Mouse (Mus musculus): ENCODE results near the gene Hadhb. TPM values are rescaled to one million over a fixed set of nuclear protein-coding genes. Genes with fewer than 3 reads are reported as not detected.

Hadhb gene
- polyA plus RNA-seq, 1 experiment from 2014 or later = 127 TPM

- no peak for DNase-seq (ENCODE audit: low spot score)
- H3K9ac ChIP-seq (ENCODE audit: low read length) = peak overlapping the region; percentile 56
- no peaks in the 10 kb centered on the region for H3K36me3 ChIP-seq (ENCODE audit: control insufficient read depth, insufficient read depth, low read length)
- no peaks in the 10 kb centered on the region for H3K9me3 ChIP-seq (ENCODE audit: control insufficient read depth, low read length)
- H3K27me3 ChIP-seq (ENCODE audit: control insufficient read depth, insufficient read depth, low read length) = no peaks in the 10 kb centered on the region
- peak overlapping the region; percentile 77 for H3K4me2 ChIP-seq (ENCODE audit: low read depth, severe bottlenecking)
- WGBS = 29% methylated on average over 4 of the region's 4 CpGs
- no peak for ATAC-seq (ENCODE audit: insufficient number of reproducible peaks, low FRiP score, low TSS enrichment, low read depth)
- H3K4me1 ChIP-seq (ENCODE audit: control insufficient read depth, insufficient read depth, low read length) = 0 out of 2 replicates have a peak, but pooled peaks cover 4% of the 10 kb centered on the region
- H3K4me3 ChIP-seq (ENCODE audit: low read depth, low read length) = peak overlapping the region; percentile 75
- no peak overlapping the region for H3K27ac ChIP-seq (replicated peaks; ENCODE audit: low read depth, low read length)
Observed at GRCm38 (mm10) chr5:30154013-30154412, 1.0 kb upstream of the Hadhb start.

- Histone ChIP-seq H3K36me3 (ENCODE audit: control insufficient read depth, insufficient read depth, low read length) (no peaks in the 10 kb centered on the region; the same call in 1 of the 2 replicates), H3K4me1 (ENCODE audit: control insufficient read depth, insufficient read depth, low read length) (0 out of 2 replicates have a peak, but pooled peaks cover 4% of the 10 kb centered on the region), H3K9ac (ENCODE audit: low read length) (peak overlapping the region; percentile 56), H3K4me2 (ENCODE audit: low read depth, severe bottlenecking) (peak overlapping the region; percentile 77), H3K4me3 (ENCODE audit: low read depth, low read length) (peak overlapping the region; percentile 75), H3K27me3 (ENCODE audit: control insufficient read depth, insufficient read depth, low read length) (no peaks in the 10 kb centered on the region), H3K27ac (replicated peaks; ENCODE audit: low read depth, low read length) (peak overlapping the region; percentile 83), H3K9me3 (ENCODE audit: control insufficient read depth, low read length) (no peaks in the 10 kb centered on the region)
- no peak for DNase-seq (ENCODE audit: low spot score)
- WGBS = under 1% methylated on average over 31 of the region's 31 CpGs
- ATAC-seq (ENCODE audit: insufficient number of reproducible peaks, low FRiP score, low TSS enrichment, low read depth) = peak; percentile 62; the same call in 1 of the 2 replicates
Observed at GRCm38 (mm10) chr5:30155395-30155792, 346 bp downstream of the Hadhb start.

- DNase-seq (ENCODE audit: low spot score) = no peak
- Histone ChIP-seq H3K4me3 (ENCODE audit: low read depth, low read length) (peak overlapping the region; percentile 75), H3K36me3 (ENCODE audit: control insufficient read depth, insufficient read depth, low read length) (no peaks in the 10 kb centered on the region; the same call in 1 of the 2 replicates), H3K27ac (replicated peaks; ENCODE audit: low read depth, low read length) (no peak overlapping the region), H3K4me2 (ENCODE audit: low read depth, severe bottlenecking) (peak overlapping the region; percentile 77), H3K9me3 (ENCODE audit: control insufficient read depth, low read length) (no peaks in the 10 kb centered on the region), H3K4me1 (ENCODE audit: control insufficient read depth, insufficient read depth, low read length) (0 out of 2 replicates have a peak, but pooled peaks cover 4% of the 10 kb centered on the region), H3K27me3 (ENCODE audit: control insufficient read depth, insufficient read depth, low read length) (no peaks in the 10 kb centered on the region), H3K9ac (ENCODE audit: low read length) (peak overlapping the region; percentile 56)
- no peak for ATAC-seq (ENCODE audit: insufficient number of reproducible peaks, low FRiP score, low TSS enrichment, low read depth)
- 35% methylated on average over 13 of the region's 13 CpGs for WGBS
Observed at GRCm38 (mm10) chr5:30155821-30156629, 977 bp downstream of the Hadhb start.

GRCm38 (mm10) chr5:30159601-30160000 is 4.6 kb downstream of the Hadhb start:
- Histone ChIP-seq H3K9me3 (ENCODE audit: control insufficient read depth, low read length) (no peaks in the 10 kb centered on the region), H3K4me1 (ENCODE audit: control insufficient read depth, insufficient read depth, low read length) (0 out of 2 replicates have a peak, but pooled peaks cover 4% of the 10 kb centered on the region), H3K36me3 (ENCODE audit: control insufficient read depth, insufficient read depth, low read length) (no peaks in the 10 kb centered on the region; the same call in 1 of the 2 replicates), H3K27ac (replicated peaks; ENCODE audit: low read depth, low read length) (no peak overlapping the region), H3K9ac (ENCODE audit: low read length) (no peak overlapping the region), H3K4me2 (ENCODE audit: low read depth, severe bottlenecking) (no peak overlapping the region), H3K4me3 (ENCODE audit: low read depth, low read length) (no peak overlapping the region), H3K27me3 (ENCODE audit: control insufficient read depth, insufficient read depth, low read length) (no peaks in the 10 kb centered on the region)
- WGBS = 90% methylated on average over 6 of the region's 6 CpGs
- DNase-seq (ENCODE audit: low spot score) = no peak
- ATAC-seq (ENCODE audit: insufficient number of reproducible peaks, low FRiP score, low TSS enrichment, low read depth) = no peak

GRCm38 (mm10) chr5:30161836-30162235 is 6.8 kb downstream of the Hadhb start:
- ATAC-seq (ENCODE audit: insufficient number of reproducible peaks, low FRiP score, low TSS enrichment, low read depth) = no peak
- no peak overlapping the region for H3K9ac ChIP-seq (ENCODE audit: low read length)
- no peak overlapping the region for H3K4me3 ChIP-seq (ENCODE audit: low read depth, low read length)
- no peak for DNase-seq (ENCODE audit: low spot score)
- 90% methylated on average over 1 of the region's 1 CpGs for WGBS
- H3K4me1 ChIP-seq (ENCODE audit: control insufficient read depth, insufficient read depth, low read length) = no peaks in the 10 kb centered on the region
- no peaks in the 10 kb centered on the region for H3K27me3 ChIP-seq (ENCODE audit: control insufficient read depth, insufficient read depth, low read length)
- no peaks in the 10 kb centered on the region for H3K9me3 ChIP-seq (ENCODE audit: control insufficient read depth, low read length)
- H3K27ac ChIP-seq (replicated peaks; ENCODE audit: low read depth, low read length) = no peak overlapping the region
- no peak overlapping the region for H3K4me2 ChIP-seq (ENCODE audit: low read depth, severe bottlenecking)
- no peaks in the 10 kb centered on the region; the same call in 1 of the 2 replicates for H3K36me3 ChIP-seq (ENCODE audit: control insufficient read depth, insufficient read depth, low read length)

DNA sequence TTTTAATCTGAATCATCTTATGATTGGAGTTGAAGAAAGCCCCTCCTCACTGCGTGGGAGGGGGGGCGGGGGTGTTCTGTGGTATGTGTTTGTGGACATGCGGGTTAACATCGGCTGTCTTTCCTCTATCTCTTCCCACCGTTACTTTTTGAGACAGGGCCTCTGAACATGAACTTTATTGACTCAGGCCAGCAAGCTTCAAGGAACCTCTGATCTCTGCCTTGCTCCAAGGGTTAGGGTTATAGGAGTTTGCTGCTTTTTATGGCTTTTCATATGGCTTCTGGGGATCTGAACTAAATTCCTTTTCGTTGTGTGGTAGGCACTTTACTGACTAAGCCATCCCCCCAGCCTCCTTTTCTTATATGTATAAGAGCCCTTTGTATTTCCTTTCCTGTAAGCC is 7.3 kb downstream of the Hadhb start:
- Histone ChIP-seq H3K27me3 (ENCODE audit: control insufficient read depth, insufficient read depth, low read length) (no peaks in the 10 kb centered on the region), H3K9me3 (ENCODE audit: control insufficient read depth, low read length) (no peaks in the 10 kb centered on the region), H3K27ac (replicated peaks; ENCODE audit: low read depth, low read length) (no peak overlapping the region), H3K9ac (ENCODE audit: low read length) (no peak overlapping the region), H3K4me2 (ENCODE audit: low read depth, severe bottlenecking) (no peak overlapping the region), H3K4me3 (ENCODE audit: low read depth, low read length) (no peak overlapping the region), H3K36me3 (ENCODE audit: control insufficient read depth, insufficient read depth, low read length) (no peaks in the 10 kb centered on the region; the same call in 1 of the 2 replicates), H3K4me1 (ENCODE audit: control insufficient read depth, insufficient read depth, low read length) (no peaks in the 10 kb centered on the region)
- ATAC-seq (ENCODE audit: insufficient number of reproducible peaks, low FRiP score, low TSS enrichment, low read depth) = no peak
- DNase-seq (ENCODE audit: low spot score) = no peak
- WGBS = 81% methylated on average over 6 of the region's 6 CpGs

- 94% methylated on average over 5 of the region's 5 CpGs for WGBS
Observed at GRCm38 (mm10) chr5:30165234-30165946, 10.3 kb downstream of the Hadhb start.

DNA sequence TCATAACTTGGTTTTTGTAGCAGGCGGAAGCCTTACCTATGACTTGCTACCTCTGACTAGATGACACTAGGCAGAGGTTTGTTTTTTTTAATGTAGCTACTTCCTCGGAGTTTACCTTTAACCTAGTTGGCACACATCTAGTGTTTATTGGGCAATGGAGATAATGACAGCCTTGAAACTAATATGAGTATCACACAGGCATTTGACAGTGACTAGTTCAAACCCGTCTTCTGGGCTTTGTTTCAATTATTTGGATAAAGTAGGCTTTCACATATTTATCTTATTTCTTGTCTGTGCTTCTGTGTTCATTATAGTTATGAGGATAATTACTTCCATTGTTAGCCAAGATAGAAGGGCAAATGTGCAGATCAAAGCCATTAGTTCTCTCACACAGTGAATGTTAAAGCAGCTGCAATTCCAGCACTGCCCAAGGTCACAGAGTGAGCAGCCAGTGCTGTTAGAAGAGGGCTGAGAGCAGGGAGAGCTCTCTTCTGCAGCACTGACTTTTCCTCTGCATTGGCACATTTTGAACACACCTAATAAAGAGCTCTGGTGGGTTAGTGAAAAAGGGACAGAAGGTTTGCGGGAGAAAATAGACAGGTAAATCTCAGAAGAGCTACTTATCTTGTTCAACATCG is 15.4 kb downstream of the Hadhb start:
- no peak overlapping the region for H3K4me2 ChIP-seq (ENCODE audit: low read depth, severe bottlenecking)
- no peak for ATAC-seq (ENCODE audit: insufficient number of reproducible peaks, low FRiP score, low TSS enrichment, low read depth)
- H3K4me3 ChIP-seq (ENCODE audit: low read depth, low read length) = no peak overlapping the region
- no peaks in the 10 kb centered on the region for H3K27me3 ChIP-seq (ENCODE audit: control insufficient read depth, insufficient read depth, low read length)
- H3K36me3 ChIP-seq (ENCODE audit: control insufficient read depth, insufficient read depth, low read length) = peaks cover 4% of the 10 kb centered on the region; the same call in 1 of the 2 replicates
- DNase-seq (ENCODE audit: low spot score) = no peak
- 77% methylated on average over 5 of the region's 5 CpGs for WGBS
- H3K27ac ChIP-seq (replicated peaks; ENCODE audit: low read depth, low read length) = no peak overlapping the region
- H3K9ac ChIP-seq (ENCODE audit: low read length) = no peak overlapping the region
- H3K4me1 ChIP-seq (ENCODE audit: control insufficient read depth, insufficient read depth, low read length) = peaks cover 9% of the 10 kb centered on the region
- no peaks in the 10 kb centered on the region for H3K9me3 ChIP-seq (ENCODE audit: control insufficient read depth, low read length)

More at GRCm38 (mm10) chr5:30165234-30165946, 10.3 kb downstream of the Hadhb start:
- ATAC-seq (ENCODE audit: insufficient number of reproducible peaks, low FRiP score, low TSS enrichment, low read depth) (no peak), DNase-seq (ENCODE audit: low spot score) (no peak)
- H3K27ac ChIP-seq (replicated peaks; ENCODE audit: low read depth, low read length) = no peak overlapping the region
- no peaks in the 10 kb centered on the region for H3K27me3 ChIP-seq (ENCODE audit: control insufficient read depth, insufficient read depth, low read length)
- H3K9ac ChIP-seq (ENCODE audit: low read length) = no peak overlapping the region
- no peak overlapping the region for H3K4me3 ChIP-seq (ENCODE audit: low read depth, low read length)
- no peaks in the 10 kb centered on the region for H3K9me3 ChIP-seq (ENCODE audit: control insufficient read depth, low read length)
- H3K36me3 ChIP-seq (ENCODE audit: control insufficient read depth, insufficient read depth, low read length) = 0 out of 2 replicates have a peak, but pooled peaks cover 2% of the 10 kb centered on the region
- H3K4me1 ChIP-seq (ENCODE audit: control insufficient read depth, insufficient read depth, low read length) = no peaks in the 10 kb centered on the region
- no peak overlapping the region for H3K4me2 ChIP-seq (ENCODE audit: low read depth, severe bottlenecking)
